Mouse (Mus musculus) limb, embryonic 11.5 days (tissue): Measurements from ENCODE around the gene Hapln1. TPM values are rescaled to one million over a fixed set of nuclear protein-coding genes. Genes with fewer than 3 reads are reported as not detected.

ENCODE experiments used
- ATAC-seq: fragments of 200-750 bp; cut with Nextera tagmentation; 2 replicates; pipeline ENCODE4 v1.8.0; 2017; ENCODE audit warnings: low read depth; ENCODE audit not compliant: insufficient number of reproducible peaks, low FRiP score, low TSS enrichment
- DNase-seq: peaks from one replicate; pipeline ENCODE4 v3.0.0-alpha.2; 2015; ENCODE audit warnings: low spot score
- H3K27ac ChIP-seq: fragments of 300-500 bp; sonication (generic); replicated peaks from 2 replicates; pipeline ENCODE4 v1.5.1; 2014; ENCODE audit warnings: low read depth, mild to moderate bottlenecking, low read length
- H3K27me3 ChIP-seq: fragments of 300-500 bp; sonication (generic); 2 replicates; pipeline ENCODE4 v1.6.1; 2014; ENCODE audit warnings: mild to moderate bottlenecking, low read length, mixed read lengths; ENCODE audit not compliant: control insufficient read depth, insufficient read depth
- H3K36me3 ChIP-seq: fragments of 300-500 bp; sonication (generic); 2 replicates; pipeline ENCODE4 v1.6.1; 2014; ENCODE audit warnings: mild to moderate bottlenecking, low read length, moderate library complexity, mixed read lengths; ENCODE audit not compliant: control insufficient read depth, insufficient read depth
- H3K4me1 ChIP-seq: fragments of 300-500 bp; sonication (generic); 2 replicates; pipeline ENCODE4 v1.6.1; 2014; ENCODE audit warnings: low read length, mixed read lengths; ENCODE audit not compliant: control insufficient read depth, insufficient read depth
- H3K4me2 ChIP-seq: fragments of 300-500 bp; sonication (generic); 2 replicates; pipeline ENCODE4 v1.6.1; 2014; ENCODE audit warnings: low read depth, mild to moderate bottlenecking, moderate library complexity; ENCODE audit not compliant: severe bottlenecking
- H3K4me3 ChIP-seq: fragments of 300-500 bp; sonication (generic); 2 replicates; pipeline ENCODE4 v1.5.1; 2014; ENCODE audit warnings: low read depth, low read length
- H3K9ac ChIP-seq: fragments of 300-500 bp; sonication (generic); 2 replicates; pipeline ENCODE4 v1.6.1; 2014; ENCODE audit warnings: mild to moderate bottlenecking, low read length
- H3K9me3 ChIP-seq: fragments of 300-500 bp; sonication (generic); 2 replicates; pipeline ENCODE4 v1.6.1; 2016; ENCODE audit warnings: low read length; ENCODE audit not compliant: control insufficient read depth
- WGBS: fragments of 180-500 bp; shearing (Covaris S2); extraction: QIAGEN DNeasy Blood & Tissue Kit; methylation state at CpG from one replicate; pipeline ENCODE4 v1.1.7; 2014; 5-methylcytosine and 5-hydroxymethylcytosine counted together
- polyA plus RNA-seq: library from polyadenylated mRNA; unstranded; fragments of >200 nt; fragmentation: Nextera tagmentation; extraction: Ambion mirVana; gene quantifications from 2 replicates; pipeline ENCODE4 v1.2.1, GENCODE M21; 2014

Hapln1 gene
- polyA plus RNA-seq = 12.3 and 14.9 TPM in 2 replicates

- peak within 1 kb of the TSS; percentile 59 for H3K27ac ChIP-seq
- peak within 1 kb of the TSS; percentile 43 for H3K4me3 ChIP-seq
- H3K4me1 ChIP-seq = peaks cover 5% of the 10 kb centered on the region; the same call in 1 of the 2 replicates
- peak within 1 kb of the TSS; percentile 66 for H3K9ac ChIP-seq
- no peaks in the 10 kb centered on the region for H3K27me3 ChIP-seq
- DNase-seq (peak; percentile 77), ATAC-seq (peak; percentile 72; the same call in 1 of the 2 replicates)
- 1% methylated on average over 28 of the region's 29 CpGs for WGBS
- peak within 1 kb of the TSS; percentile 87 for H3K4me2 ChIP-seq
- H3K9me3 ChIP-seq = no peaks in the 10 kb centered on the region
- H3K36me3 ChIP-seq = no peaks in the 10 kb centered on the region
These were observed at the start of gene Hapln1 for GRCm38 (mm10) chr13:89539205-89539886. Hapln1 (plus strand) TSS chr13:89539796.

- H3K27me3 ChIP-seq = no peaks in the 10 kb centered on the region
- no peak for ATAC-seq
- no peaks in the 10 kb centered on the region for H3K9me3 ChIP-seq
- H3K36me3 ChIP-seq = no peaks in the 10 kb centered on the region
- DNase-seq = no peak
- H3K9ac ChIP-seq = no peak overlapping the region
- no peak overlapping the region for H3K4me2 ChIP-seq
- no peak overlapping the region for H3K27ac ChIP-seq
- no peaks in the 10 kb centered on the region for H3K4me1 ChIP-seq
- no peak overlapping the region for H3K4me3 ChIP-seq
These were observed 46.4 kb upstream of the Hapln1 start for GRCm38 (mm10) chr13:89493169-89493568.

- ATAC-seq = no peak
- no peaks in the 10 kb centered on the region for H3K9me3 ChIP-seq
- no peak overlapping the region for H3K9ac ChIP-seq
- H3K27me3 ChIP-seq = no peaks in the 10 kb centered on the region
- no peak overlapping the region for H3K4me2 ChIP-seq
- no peak overlapping the region for H3K27ac ChIP-seq
- DNase-seq = no peak
- H3K4me3 ChIP-seq = no peak overlapping the region
- no peaks in the 10 kb centered on the region for H3K36me3 ChIP-seq
- 72% methylated on average over 6 of the region's 6 CpGs for WGBS
- H3K4me1 ChIP-seq = no peaks in the 10 kb centered on the region
These were observed 45.9 kb upstream of the Hapln1 start for GRCm38 (mm10) chr13:89493678-89494077.

GRCm38 (mm10) chr13:89496569-89496968 is 43.0 kb upstream of the Hapln1 start:
- H3K9me3 ChIP-seq = no peaks in the 10 kb centered on the region
- H3K4me1 ChIP-seq = no peaks in the 10 kb centered on the region
- no peak overlapping the region for H3K9ac ChIP-seq
- DNase-seq = no peak
- H3K4me2 ChIP-seq = no peak overlapping the region
- H3K27me3 ChIP-seq = no peaks in the 10 kb centered on the region
- no peaks in the 10 kb centered on the region for H3K36me3 ChIP-seq
- ATAC-seq = no peak
- no peak overlapping the region for H3K4me3 ChIP-seq
- WGBS = 85% methylated on average over 2 of the region's 2 CpGs
- H3K27ac ChIP-seq = no peak overlapping the region

GRCm38 (mm10) chr13:89499419-89499818 is 40.2 kb upstream of the Hapln1 start:
- no peak overlapping the region for H3K4me3 ChIP-seq
- DNase-seq = no peak
- ATAC-seq = no peak
- H3K4me1 ChIP-seq = no peaks in the 10 kb centered on the region
- no peak overlapping the region for H3K4me2 ChIP-seq
- 79% methylated on average over 1 of the region's 1 CpGs for WGBS
- no peaks in the 10 kb centered on the region for H3K27me3 ChIP-seq
- H3K27ac ChIP-seq = no peak overlapping the region
- H3K36me3 ChIP-seq = no peaks in the 10 kb centered on the region
- no peaks in the 10 kb centered on the region for H3K9me3 ChIP-seq
- H3K9ac ChIP-seq = no peak overlapping the region

- Histone ChIP-seq H3K36me3 (no peaks in the 10 kb centered on the region), H3K4me2 (no peak overlapping the region), H3K9me3 (no peaks in the 10 kb centered on the region), H3K27ac (no peak overlapping the region), H3K4me1 (no peaks in the 10 kb centered on the region), H3K9ac (no peak overlapping the region), H3K4me3 (no peak overlapping the region), H3K27me3 (no peaks in the 10 kb centered on the region)
- no peak for ATAC-seq
- DNase-seq = no peak
These were observed 18.1 kb upstream of the Hapln1 start for GRCm38 (mm10) chr13:89521507-89521908.

GRCm38 (mm10) chr13:89528716-89529115 is 10.9 kb upstream of the Hapln1 start:
- no peak overlapping the region for H3K4me3 ChIP-seq
- 52% methylated on average over 1 of the region's 1 CpGs for WGBS
- no peak for DNase-seq

GRCm38 (mm10) chr13:89530386-89530785 is 9.2 kb upstream of the Hapln1 start:
- Histone ChIP-seq H3K9ac (no peak overlapping the region), H3K4me3 (no peak overlapping the region), H3K36me3 (no peaks in the 10 kb centered on the region), H3K27ac (no peak overlapping the region), H3K4me2 (no peak overlapping the region), H3K27me3 (no peaks in the 10 kb centered on the region), H3K4me1 (no peaks in the 10 kb centered on the region), H3K9me3 (no peaks in the 10 kb centered on the region)
- ATAC-seq (no peak), DNase-seq (no peak)
- 85% methylated on average over 2 of the region's 2 CpGs for WGBS

More at GRCm38 (mm10) chr13:89528716-89529115, 10.9 kb upstream of the Hapln1 start:
- Histone ChIP-seq H3K9ac (no peak overlapping the region), H3K27me3 (no peaks in the 10 kb centered on the region), H3K36me3 (no peaks in the 10 kb centered on the region), H3K4me1 (no peaks in the 10 kb centered on the region), H3K9me3 (no peaks in the 10 kb centered on the region), H3K4me2 (no peak overlapping the region), H3K27ac (no peak overlapping the region)
- ATAC-seq = no peak

- H3K4me1 ChIP-seq = peaks cover 5% of the 10 kb centered on the region; the same call in 1 of the 2 replicates
- DNase-seq (peak; percentile 57), ATAC-seq (peak; percentile 42; the same call in 1 of the 2 replicates)
- no peaks in the 10 kb centered on the region for H3K9me3 ChIP-seq
- peak overlapping the region; percentile 87 for H3K4me2 ChIP-seq
- H3K27ac ChIP-seq = peak overlapping the region; percentile 59
- peak overlapping the region; percentile 43 for H3K4me3 ChIP-seq
- no peak overlapping the region for H3K9ac ChIP-seq
- H3K27me3 ChIP-seq = no peaks in the 10 kb centered on the region
- no peaks in the 10 kb centered on the region for H3K36me3 ChIP-seq
- 5% methylated on average over 11 of the region's 11 CpGs for WGBS
These were observed 280 bp downstream of the Hapln1 start for GRCm38 (mm10) chr13:89539887-89540264.
